Mouse (Mus musculus): ENCODE measurements around the gene Pkp4. TPM values are rescaled to one million over a fixed set of nuclear protein-coding genes. Genes with fewer than 3 reads are reported as not detected.
"Not testable (repeated sequence)": the region's sequence is repeated elsewhere in the genome, so short reads cannot be mapped to it uniquely, and the experiment has no call there.

Gene Pkp4
- total RNA-seq, 1 experiment, result 54.3 TPM

DNA sequence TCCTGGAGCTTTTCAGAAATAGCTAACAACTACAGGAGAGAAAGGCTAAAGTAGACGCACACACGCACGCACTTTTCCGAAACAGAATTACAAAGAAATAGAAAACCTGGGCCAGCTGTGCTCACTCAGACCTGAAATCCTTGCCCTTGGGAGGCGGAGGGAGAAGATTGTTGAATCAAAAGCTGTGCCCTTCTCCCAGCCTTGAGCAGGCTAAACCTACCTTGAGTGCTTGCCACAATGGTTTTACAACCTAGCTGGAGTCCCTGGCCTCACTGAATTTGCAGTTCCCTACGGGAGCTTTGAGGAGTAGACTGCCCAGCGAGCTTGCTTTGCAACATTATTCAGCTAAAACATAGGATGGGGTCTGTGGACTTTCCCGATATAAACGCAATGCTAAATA is 217.4 kb downstream of the Pkp4 start:
- in situ Hi-C loops (cut with MboI; ENCODE audit: low sequenced_read_pairs in 2 of 2, unreplicated experiment in 2 of 2), result no loop called here
- Histone ChIP-seq H3K9me3 (ENCODE audit: control insufficient read depth, insufficient read depth, low read depth, low read length) (no peaks in the 10 kb centered on the region), H3K36me3 (ENCODE audit: control insufficient read depth, insufficient read depth, low read length, poor library complexity, severe bottlenecking) (no peaks in the 10 kb centered on the region), H3K9ac (ENCODE audit: insufficient read depth, low read depth, low read length, poor library complexity, severe bottlenecking) (peak overlapping the region; percentile 28; the same call in 1 of the 2 replicates), H3K4me1 (ENCODE audit: control insufficient read depth in 2 of 2, insufficient read depth in 2 of 2, low read length in 2 of 2, poor library complexity in 1 of 2) (peaks cover 0 to 2% of the 10 kb centered on the region in 2 experiments; a peak in 2 of 4 replicates), H3K4me3 (ENCODE audit: insufficient read depth in 1 of 2, low read depth in 1 of 2, low read length in 2 of 2, poor library complexity in 1 of 2, severe bottlenecking in 1 of 2) (peak overlapping the region; percentile 7 to 63; a peak in 3 of 4 replicates), H3K27ac (ENCODE audit: insufficient read depth, low read depth, low read length, poor library complexity, severe bottlenecking) (peak overlapping the region; percentile 36; the same call in 1 of the 2 replicates)
- TF ChIP-seq MAFK (IDR thresholded peaks at IDR 0.05; ENCODE audit: insufficient read depth, low read depth, low read length) (no peak), CHD2 (IDR thresholded peaks at IDR 0.05; ENCODE audit: low read depth, low read length) (no peak), ZC3H11A (IDR thresholded peaks at IDR 0.05; ENCODE audit: borderline replicate concordance, low read depth, low read length) (no peak), HCFC1 (IDR thresholded peaks at IDR 0.05; ENCODE audit: borderline replicate concordance, insufficient read depth, low read length) (no peak), ZNF384 (IDR thresholded peaks at IDR 0.05; ENCODE audit: low read depth, low read length) (no peak)
- DNase-seq (ENCODE audit: low read depth, low spot score), result no peak

DNA sequence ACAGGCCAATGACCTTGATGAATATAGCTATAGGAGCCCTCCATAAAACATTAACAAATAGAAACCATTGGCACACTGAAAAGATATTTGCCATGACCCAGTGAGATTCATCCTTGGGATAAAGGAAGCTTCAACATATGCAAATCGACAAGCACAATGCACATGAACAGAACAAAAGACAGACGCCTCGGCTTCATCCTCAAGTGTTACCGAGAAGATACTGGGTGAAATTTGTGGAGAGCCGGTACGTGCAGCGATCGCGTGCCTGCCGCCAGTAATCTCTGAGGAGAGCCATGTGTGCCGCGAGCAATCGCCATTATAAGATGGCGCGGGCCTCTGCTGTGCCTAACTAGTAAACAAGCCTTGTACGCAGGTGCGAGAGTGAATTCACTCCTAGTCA is 218.2 kb downstream of the Pkp4 start:
- Histone ChIP-seq H3K27ac (ENCODE audit: insufficient read depth, low read depth, low read length, poor library complexity, severe bottlenecking) (peak overlapping the region; percentile 36; the same call in 1 of the 2 replicates), H3K4me3 (ENCODE audit: insufficient read depth in 1 of 2, low read depth in 1 of 2, low read length in 2 of 2, poor library complexity in 1 of 2, severe bottlenecking in 1 of 2) (peak overlapping the region; percentile 20 to 63; a peak in 3 of 4 replicates)
- H3K9ac ChIP-seq (ENCODE audit: insufficient read depth, low read depth, low read length, poor library complexity, severe bottlenecking); H3K36me3 ChIP-seq (ENCODE audit: control insufficient read depth, insufficient read depth, low read length, poor library complexity, severe bottlenecking); H3K4me1 ChIP-seq (ENCODE audit: control insufficient read depth in 2 of 2, insufficient read depth in 2 of 2, low read length in 2 of 2, poor library complexity in 1 of 2); H3K9me3 ChIP-seq (ENCODE audit: control insufficient read depth, insufficient read depth, low read depth, low read length); in situ Hi-C loops (cut with MboI; ENCODE audit: low sequenced_read_pairs in 2 of 2, unreplicated experiment in 2 of 2); DNase-seq (ENCODE audit: low read depth, low spot score): not testable (repeated sequence)

DNA sequence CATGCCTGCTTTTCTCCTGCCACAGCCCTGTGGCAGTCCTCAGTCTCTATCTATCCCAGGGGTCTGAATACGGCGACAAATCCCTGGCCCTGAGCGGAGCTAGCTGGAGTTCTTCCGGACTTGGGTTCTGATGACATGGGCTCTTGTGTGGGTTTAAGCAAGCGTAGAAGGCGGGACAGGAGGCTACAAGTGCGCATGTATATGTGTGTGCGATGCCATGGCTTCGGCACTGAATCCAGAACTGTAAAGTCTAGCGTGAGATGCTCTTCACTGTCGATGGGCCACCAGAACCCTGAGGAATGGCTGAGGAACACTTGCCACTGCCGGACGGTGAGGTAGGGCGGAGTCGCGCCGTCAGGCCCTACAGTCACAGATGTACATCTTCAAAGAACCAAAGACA is 222.6 kb downstream of the Pkp4 start:
- Histone ChIP-seq H3K36me3 (ENCODE audit: control insufficient read depth, insufficient read depth, low read length, poor library complexity, severe bottlenecking) (peaks cover 2% of the 10 kb centered on the region; the same call in 1 of the 2 replicates), H3K27ac (ENCODE audit: insufficient read depth, low read depth, low read length, poor library complexity, severe bottlenecking) (no peak overlapping the region), H3K9me3 (ENCODE audit: control insufficient read depth, insufficient read depth, low read depth, low read length) (no peaks in the 10 kb centered on the region), H3K4me1 (ENCODE audit: control insufficient read depth in 2 of 2, insufficient read depth in 2 of 2, low read length in 2 of 2, poor library complexity in 1 of 2) (peaks cover 8 to 19% of the 10 kb centered on the region in 2 experiments), H3K4me3 (ENCODE audit: insufficient read depth in 1 of 2, low read depth in 1 of 2, low read length in 2 of 2, poor library complexity in 1 of 2, severe bottlenecking in 1 of 2) (peak overlapping the region; percentile 14 to 25), H3K9ac (ENCODE audit: insufficient read depth, low read depth, low read length, poor library complexity, severe bottlenecking) (no peak overlapping the region; the same call in 1 of the 2 replicates)
- no peak for DNase-seq (ENCODE audit: low read depth, low spot score)
- in situ Hi-C loops (cut with MboI; ENCODE audit: low sequenced_read_pairs in 2 of 2, unreplicated experiment in 2 of 2), result no loop called here
- TF ChIP-seq ZNF384 (IDR thresholded peaks at IDR 0.05; ENCODE audit: low read depth, low read length), result no peak
- no peak for TF ChIP-seq HCFC1 (IDR thresholded peaks at IDR 0.05; ENCODE audit: borderline replicate concordance, insufficient read depth, low read length)
- no peak for TF ChIP-seq MAFK (IDR thresholded peaks at IDR 0.05; ENCODE audit: insufficient read depth, low read depth, low read length)
- no peak for TF ChIP-seq ZC3H11A (IDR thresholded peaks at IDR 0.05; ENCODE audit: borderline replicate concordance, low read depth, low read length)
- TF ChIP-seq CHD2 (IDR thresholded peaks at IDR 0.05; ENCODE audit: low read depth, low read length), result no peak

DNA sequence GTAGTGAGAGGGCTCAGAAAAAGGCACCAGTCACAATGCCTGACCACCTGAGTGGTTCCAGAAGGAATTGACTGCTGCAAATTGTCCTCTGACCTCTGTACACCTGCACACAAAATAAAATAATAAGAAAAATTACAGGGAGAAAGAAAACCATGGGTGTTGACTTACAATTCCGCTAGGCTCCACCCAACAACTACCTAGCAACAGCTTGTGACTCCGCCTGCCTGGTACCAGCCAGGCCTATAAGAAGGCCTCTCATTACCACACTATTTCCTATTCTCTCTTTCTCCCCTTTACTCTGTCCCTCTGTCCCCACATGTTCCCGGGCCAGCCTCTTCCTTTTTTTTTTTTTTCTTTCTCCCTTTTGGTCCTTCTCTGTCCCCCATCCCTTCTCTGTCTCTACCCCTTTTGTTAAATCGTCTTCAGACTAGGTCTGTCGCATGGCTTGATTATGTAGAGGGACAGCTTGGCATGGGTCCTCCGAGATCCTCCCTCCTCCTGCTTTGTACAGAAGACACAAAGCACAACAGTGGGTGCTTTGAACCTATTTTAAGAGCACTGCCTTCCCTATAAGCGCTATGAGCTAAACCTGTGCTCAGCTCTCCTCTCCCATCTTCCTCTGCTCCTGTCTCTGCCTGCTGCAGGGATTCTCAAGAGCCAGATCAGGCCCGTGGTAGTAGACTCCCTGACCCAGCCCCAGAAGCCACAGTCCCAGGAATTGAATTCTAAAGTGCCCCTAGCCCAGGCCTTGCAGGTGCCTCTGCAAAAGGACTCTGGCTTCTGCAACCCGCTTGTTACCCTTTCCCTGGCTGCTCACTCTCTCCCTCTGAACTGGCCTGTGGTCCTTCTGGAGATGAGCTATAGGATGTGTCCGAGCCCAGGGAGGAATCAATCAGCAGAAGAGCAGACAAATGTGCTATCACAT is 223.5 kb downstream of the Pkp4 start:
- in situ Hi-C loops (cut with MboI; ENCODE audit: low sequenced_read_pairs in 2 of 2, unreplicated experiment in 2 of 2), result no loop called here
- peaks cover 2% of the 10 kb centered on the region; the same call in 1 of the 2 replicates for H3K36me3 ChIP-seq (ENCODE audit: control insufficient read depth, insufficient read depth, low read length, poor library complexity, severe bottlenecking)
- TF ChIP-seq MAFK (IDR thresholded peaks at IDR 0.05; ENCODE audit: insufficient read depth, low read depth, low read length) (no peak), ZNF384 (IDR thresholded peaks at IDR 0.05; ENCODE audit: low read depth, low read length) (no peak), HCFC1 (IDR thresholded peaks at IDR 0.05; ENCODE audit: borderline replicate concordance, insufficient read depth, low read length) (no peak), CHD2 (IDR thresholded peaks at IDR 0.05; ENCODE audit: low read depth, low read length) (no peak), ZC3H11A (IDR thresholded peaks at IDR 0.05; ENCODE audit: borderline replicate concordance, low read depth, low read length) (no peak)
- peaks cover 6 to 19% of the 10 kb centered on the region in 2 experiments for H3K4me1 ChIP-seq (ENCODE audit: control insufficient read depth in 2 of 2, insufficient read depth in 2 of 2, low read length in 2 of 2, poor library complexity in 1 of 2)
- no peak for DNase-seq (ENCODE audit: low read depth, low spot score)
- no peaks in the 10 kb centered on the region for H3K9me3 ChIP-seq (ENCODE audit: control insufficient read depth, insufficient read depth, low read depth, low read length)
- H3K27ac ChIP-seq (ENCODE audit: insufficient read depth, low read depth, low read length, poor library complexity, severe bottlenecking), result peak overlapping the region; percentile 45; the same call in 1 of the 2 replicates
- no peak overlapping the region; the same call in 1 of the 2 replicates for H3K9ac ChIP-seq (ENCODE audit: insufficient read depth, low read depth, low read length, poor library complexity, severe bottlenecking)
- H3K4me3 ChIP-seq (ENCODE audit: insufficient read depth in 1 of 2, low read depth in 1 of 2, low read length in 2 of 2, poor library complexity in 1 of 2, severe bottlenecking in 1 of 2), result peak overlapping the region in 1 of 2 experiments; percentile 14; a peak in 1 of 4 replicates

Measured in ES-E14 (cell line).